Mouse (Mus musculus): ENCODE results near the gene Psma6. TPM values are rescaled to one million over a fixed set of nuclear protein-coding genes. Genes with fewer than 3 reads are reported as not detected.

Gene Psma6
- polyA plus RNA-seq, 1 experiment from 2014 or later = 418 TPM

DNA sequence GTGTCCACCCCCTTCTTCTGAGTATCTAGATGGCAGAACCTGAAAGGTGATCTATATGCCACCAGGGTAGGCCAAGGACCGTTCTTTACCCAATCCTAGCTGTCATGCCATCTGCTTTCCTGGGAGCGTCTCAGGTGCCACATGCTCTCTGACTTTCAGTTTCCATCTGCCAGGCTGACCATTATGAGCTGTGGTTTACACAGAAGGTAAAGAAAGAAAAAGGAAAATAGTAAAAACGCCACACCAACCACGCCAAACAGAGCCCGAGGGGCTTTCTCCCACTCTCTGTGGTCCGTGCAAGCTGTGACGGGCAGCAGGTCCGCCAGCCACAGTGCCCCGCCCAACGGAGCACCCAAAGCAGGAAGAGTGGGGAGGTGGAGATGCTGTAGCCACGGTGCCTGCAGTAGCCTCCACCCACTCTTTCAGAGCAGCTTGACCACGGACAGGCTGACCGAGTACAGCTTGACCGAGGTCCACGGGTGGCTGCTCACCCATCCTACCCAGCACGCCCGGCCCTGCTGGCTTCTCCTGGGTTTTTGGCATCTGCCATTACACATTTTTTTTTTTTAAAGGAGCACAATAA, 81.5 kb downstream of the Psma6 start:
- Histone ChIP-seq H3K4me3 (ENCODE audit: low read length) (0 out of 2 replicates have a peak overlapping the region, but pooled peaks have one; percentile 9), H3K9me3 (ENCODE audit: low read length) (no peaks in the 10 kb centered on the region), H3K27me3 (ENCODE audit: insufficient read depth, low read length) (no peaks in the 10 kb centered on the region), H3K4me1 (ENCODE audit: insufficient read depth, low read length) (peaks cover 60% of the 10 kb centered on the region), H3K27ac (ENCODE audit: low read length) (peak overlapping the region; percentile 19), H3K4me2 (replicated peaks; ENCODE audit: low read depth, low read length) (peak overlapping the region; percentile 23), H3K36me3 (ENCODE audit: insufficient read depth, low read length) (no peaks in the 10 kb centered on the region), H3K9ac (replicated peaks; ENCODE audit: low read length) (no peak overlapping the region; the same call in 1 of the 2 replicates)
- 43% methylated on average over 17 of the region's 17 CpGs for WGBS
- ATAC-seq (ENCODE audit: low FRiP score, low TSS enrichment) = 0 out of 2 replicates have a peak, but pooled peaks have one; percentile 22

DNA sequence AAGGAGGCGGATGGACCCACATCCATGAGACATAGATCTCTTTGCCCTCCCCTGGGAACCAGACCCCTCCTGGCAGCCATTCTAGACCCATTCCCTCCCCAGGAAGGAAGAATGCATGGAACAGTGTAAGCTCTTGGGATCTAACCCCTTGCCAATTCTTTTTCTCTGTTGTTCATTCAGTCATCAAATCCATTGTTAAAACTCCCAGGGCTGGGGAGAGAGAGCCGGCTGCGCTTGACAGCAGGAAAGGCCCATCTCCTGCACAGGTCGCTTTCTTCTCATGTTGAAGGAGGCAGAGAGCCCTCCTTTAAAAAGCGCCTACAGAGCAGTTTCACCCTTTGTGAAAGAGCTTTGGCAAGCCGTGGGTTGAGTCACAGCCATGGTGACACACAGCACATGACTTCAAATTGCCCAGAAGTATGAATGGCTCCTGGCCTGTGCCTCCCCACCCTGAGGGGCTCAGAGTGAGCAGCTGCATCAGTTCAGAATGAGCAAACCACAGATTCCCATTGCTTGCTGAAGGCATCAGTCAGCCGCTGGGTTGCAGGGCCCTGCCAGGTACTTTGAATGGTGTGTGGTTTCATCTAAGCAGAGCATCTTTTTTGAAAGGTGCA, 82.2 kb downstream of the Psma6 start:
- Histone ChIP-seq H3K27me3 (ENCODE audit: insufficient read depth, low read length) (no peaks in the 10 kb centered on the region), H3K4me3 (ENCODE audit: low read length) (no peak overlapping the region), H3K4me2 (replicated peaks; ENCODE audit: low read depth, low read length) (no peak overlapping the region), H3K36me3 (ENCODE audit: insufficient read depth, low read length) (no peaks in the 10 kb centered on the region), H3K9ac (replicated peaks; ENCODE audit: low read length) (no peak overlapping the region), H3K27ac (ENCODE audit: low read length) (peak overlapping the region; percentile 27), H3K9me3 (ENCODE audit: low read length) (no peaks in the 10 kb centered on the region), H3K4me1 (ENCODE audit: insufficient read depth, low read length) (peaks cover 56% of the 10 kb centered on the region)
- ATAC-seq (ENCODE audit: low FRiP score, low TSS enrichment) = no peak
- 60% methylated on average over 7 of the region's 7 CpGs for WGBS

DNA sequence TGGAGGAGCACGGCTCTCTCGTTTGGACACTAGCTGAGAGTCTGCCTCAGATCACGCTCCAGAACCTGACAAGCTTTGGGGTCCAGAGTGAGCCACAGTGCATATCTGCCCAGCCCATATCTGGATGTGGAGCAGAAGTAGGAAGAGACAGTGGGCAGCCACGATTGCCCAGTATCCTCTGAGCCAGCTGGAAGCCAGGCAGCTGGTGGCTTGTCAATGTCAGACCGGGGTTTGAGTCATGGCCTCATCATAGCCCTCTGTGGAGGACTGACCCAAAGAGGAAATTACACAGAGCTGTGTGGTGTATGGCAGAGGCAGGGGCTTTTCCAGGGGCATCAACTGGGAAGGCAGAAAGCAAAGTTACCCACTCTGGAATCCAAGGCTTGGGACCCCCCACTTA, 82.8 kb downstream of the Psma6 start:
- H3K4me2 ChIP-seq (replicated peaks; ENCODE audit: low read depth, low read length) = no peak overlapping the region
- H3K36me3 ChIP-seq (ENCODE audit: insufficient read depth, low read length) = no peaks in the 10 kb centered on the region
- no peaks in the 10 kb centered on the region for H3K27me3 ChIP-seq (ENCODE audit: insufficient read depth, low read length)
- no peak for ATAC-seq (ENCODE audit: low FRiP score, low TSS enrichment)
- no peak overlapping the region; the same call in 1 of the 2 replicates for H3K27ac ChIP-seq (ENCODE audit: low read length)
- no peak overlapping the region for H3K9ac ChIP-seq (replicated peaks; ENCODE audit: low read length)
- 60% methylated on average over 5 of the region's 5 CpGs for WGBS
- no peak overlapping the region for H3K4me3 ChIP-seq (ENCODE audit: low read length)
- no peaks in the 10 kb centered on the region for H3K9me3 ChIP-seq (ENCODE audit: low read length)
- peaks cover 50% of the 10 kb centered on the region for H3K4me1 ChIP-seq (ENCODE audit: insufficient read depth, low read length)

DNA sequence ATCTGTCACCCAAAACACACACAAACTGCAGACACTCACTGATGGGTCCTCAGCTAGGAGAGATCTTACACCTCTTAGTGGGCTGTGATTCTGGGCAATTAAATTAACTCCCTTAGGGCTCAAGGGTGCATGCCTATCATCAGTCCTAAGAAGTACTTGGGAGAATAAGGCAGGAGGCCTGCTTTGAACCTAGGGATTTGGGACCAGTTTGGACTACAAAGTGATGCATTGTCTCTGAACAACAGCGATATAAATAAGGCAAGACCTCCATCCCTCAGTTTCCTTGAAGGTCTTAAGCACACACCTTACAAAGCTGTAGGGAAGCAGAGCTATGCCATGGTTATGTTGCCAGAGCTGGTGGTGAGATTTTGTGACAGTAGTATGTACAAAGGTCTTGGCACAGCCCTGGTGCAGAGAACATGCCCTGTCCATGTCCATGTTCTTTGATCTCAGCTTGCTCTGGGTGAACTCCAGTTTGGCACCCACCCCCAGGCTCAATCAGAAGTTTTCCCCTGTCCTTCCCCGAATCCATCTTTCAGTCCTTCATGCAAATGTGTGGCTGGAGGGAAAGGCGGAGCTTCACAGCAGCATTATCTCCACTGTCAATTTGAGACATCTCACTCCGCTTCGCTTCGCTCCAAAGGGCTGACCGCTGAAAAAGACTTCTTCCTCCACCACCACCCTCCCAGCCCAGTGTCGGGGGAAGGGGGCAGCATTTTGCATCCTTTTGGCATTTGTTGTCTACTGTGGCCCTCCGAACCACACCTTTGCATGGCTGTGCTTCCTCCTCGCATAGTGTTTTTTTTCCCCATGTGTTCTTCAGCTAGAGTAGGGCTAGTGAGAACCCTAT, 83.5 kb downstream of the Psma6 start:
- 56% methylated on average over 10 of the region's 10 CpGs for WGBS
- no peak overlapping the region for H3K4me2 ChIP-seq (replicated peaks; ENCODE audit: low read depth, low read length)
- H3K36me3 ChIP-seq (ENCODE audit: insufficient read depth, low read length) = no peaks in the 10 kb centered on the region
- H3K27me3 ChIP-seq (ENCODE audit: insufficient read depth, low read length) = no peaks in the 10 kb centered on the region
- no peak for ATAC-seq (ENCODE audit: low FRiP score, low TSS enrichment)
- H3K4me1 ChIP-seq (ENCODE audit: insufficient read depth, low read length) = peaks cover 43% of the 10 kb centered on the region
- H3K4me3 ChIP-seq (ENCODE audit: low read length) = no peak overlapping the region
- H3K9ac ChIP-seq (replicated peaks; ENCODE audit: low read length) = no peak overlapping the region
- H3K9me3 ChIP-seq (ENCODE audit: low read length) = no peaks in the 10 kb centered on the region
- no peak overlapping the region for H3K27ac ChIP-seq (ENCODE audit: low read length)

Other genes starting within 250 kb of the Psma6 start
- 52.2 and 54.4 TPM in 2 replicates for gene Srp54b, start 229.1 kb upstream of the Psma6 start, polyA plus RNA-seq (2015; fragmentation: Nextera tagmentation; extraction: Ambion mirVana)
- gene 1700047I17Rik2, start 184.6 kb upstream of the Psma6 start, polyA plus RNA-seq (2015; fragmentation: Nextera tagmentation; extraction: Ambion mirVana) = 6.9 and 8.1 TPM in 2 replicates
- gene Srp54c, start 154.1 kb upstream of the Psma6 start, polyA plus RNA-seq (2015; fragmentation: Nextera tagmentation; extraction: Ambion mirVana) = 65.7 and 71.1 TPM in 2 replicates
- gene 1110008L16Rik, start 84.6 kb upstream of the Psma6 start, polyA plus RNA-seq (2015; fragmentation: Nextera tagmentation; extraction: Ambion mirVana) = 15.5 and 15.6 TPM in 2 replicates
- gene Ppp2r3c, start 81.2 kb upstream of the Psma6 start, polyA plus RNA-seq (2015; fragmentation: Nextera tagmentation; extraction: Ambion mirVana) = 14.8 and 15.6 TPM in 2 replicates
- 84.8 and 94.7 TPM in 2 replicates for gene Nfkbia, start 108.4 kb downstream of the Psma6 start, polyA plus RNA-seq (2015; fragmentation: Nextera tagmentation; extraction: Ambion mirVana)
- not detected in 2 replicates for gene Aldoart2, start 181.0 kb downstream of the Psma6 start, polyA plus RNA-seq (2015; fragmentation: Nextera tagmentation; extraction: Ambion mirVana)
- 0.26 and 0.40 TPM in 2 replicates for gene Insm2, start 215.2 kb downstream of the Psma6 start, polyA plus RNA-seq (2015; fragmentation: Nextera tagmentation; extraction: Ambion mirVana)

All from kidney, embryonic 16.5 days (tissue).